Mouse (Mus musculus) G1E (cell line): ENCODE measurements around the gene Mthfr. TPM values are rescaled to one million over a fixed set of nuclear protein-coding genes. Genes with fewer than 3 reads are reported as not detected.

ENCODE experiments used
- ATAC-seq: 2 replicates; pipeline ENCODE4 v1.8.0; 2016; ENCODE audit warnings: mild to moderate bottlenecking; ENCODE audit not compliant: insufficient number of reproducible peaks, poor library complexity, low FRiP score, severe bottlenecking; ENCODE audit errors: extremely low read depth
- DNase-seq: peaks from one replicate; pipeline ENCODE4 v3.0.0; 2012; ENCODE audit warnings: low spot score
- H3K27me3 ChIP-seq: 2 replicates; pipeline ENCODE4 v1.6.1; 2012; ENCODE audit warnings: mild to moderate bottlenecking, low read length, inconsistent platforms; ENCODE audit not compliant: insufficient read depth
- H3K36me3 ChIP-seq: replicated peaks from 2 replicates; pipeline ENCODE3; 2012; ENCODE audit warnings: mild to moderate bottlenecking, inconsistent platforms
- H3K4me1 ChIP-seq: 2 replicates; pipeline ENCODE4 v1.6.1; 2012; ENCODE audit warnings: low read depth, low read length, inconsistent platforms, mixed read lengths; ENCODE audit not compliant: insufficient read depth
- H3K4me3 ChIP-seq: 2 replicates; pipeline ENCODE4 v1.5.1; 2012; ENCODE audit warnings: low read depth, mild to moderate bottlenecking, inconsistent platforms, low read length, moderate library complexity, mixed read lengths
- H3K9me3 ChIP-seq: replicated peaks from 2 replicates; pipeline ENCODE4 v1.6.1; 2012; ENCODE audit warnings: inconsistent platforms
- CTCF ChIP-seq: IDR thresholded peaks from 2 replicates; pipeline ENCODE4 v1.5.1; 2012; ENCODE audit warnings: low read depth, low read length, inconsistent platforms, mixed read lengths
- GATA1 ChIP-seq: IDR thresholded peaks from 2 replicates; pipeline ENCODE4 v1.6.1; 2012; ENCODE audit warnings: borderline replicate concordance, low read length, inconsistent platforms, mixed read lengths
- GATA2 ChIP-seq: IDR thresholded peaks from 2 replicates; pipeline ENCODE4 v1.6.1; 2012; ENCODE audit warnings: low read depth, low read length, inconsistent platforms, borderline replicate concordance
- POLR2AphosphoS5 ChIP-seq: IDR thresholded peaks from 2 replicates; pipeline ENCODE4 v1.6.1; 2012; ENCODE audit warnings: low read depth, low read length, inconsistent platforms; ENCODE audit not compliant: insufficient replicate concordance
- TAL1 ChIP-seq: conservative IDR thresholded peaks from 2 replicates; pipeline ENCODE4 v1.6.1; 2012; ENCODE audit warnings: low read depth, low read length, inconsistent platforms, mixed read lengths
- polyA plus RNA-seq: library from polyadenylated mRNA; stranded (reverse); fragments of >175 nt; gene quantifications from 2 replicates; pipeline ENCODE4 v1.2.3, GENCODE M21; 2012
- total RNA-seq, 2 experiments: library from RNA; stranded (forward) in 1 of 2; stranded (reverse) in 1 of 2; fragments of 200-1000 nt in 1 of 2; fragments of >200 nt in 1 of 2; fragmentation: Nextera tagmentation in 1 of 2; gene quantifications; 2 replicates each; pipeline ENCODE4 v1.2.3; 2014 to 2017

Gene Mthfr
- total and polyA plus RNA-seq, 3 experiments, result 7.3 to 12.5 (median 9.2) TPM

DNA sequence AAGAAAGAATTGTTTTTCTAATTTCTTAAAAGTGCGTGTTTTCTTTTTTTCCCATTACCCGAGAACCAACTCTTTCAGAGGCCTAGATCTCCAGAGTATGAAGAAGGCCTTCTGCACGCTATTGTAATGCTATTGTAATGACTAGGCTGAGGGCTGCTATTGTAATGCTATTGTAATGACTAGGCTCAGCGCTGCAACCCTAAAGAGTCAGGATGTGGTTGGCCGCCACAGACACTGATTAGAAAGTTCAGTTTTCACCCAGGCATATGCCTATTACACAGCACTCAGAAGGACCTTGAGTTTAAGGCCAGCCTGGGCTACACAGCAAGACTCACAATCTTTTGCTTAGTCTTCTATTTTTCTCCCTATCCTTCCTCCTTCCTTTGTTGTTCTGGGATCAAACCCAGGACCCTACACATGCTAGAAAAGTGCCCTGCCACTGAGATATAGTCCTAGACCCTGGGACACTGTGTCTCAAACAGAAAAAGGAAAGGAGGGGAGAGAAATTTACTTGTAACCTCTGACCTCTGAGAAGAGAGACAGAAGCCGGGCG lies 4.9 kb upstream of the Mthfr start:
- H3K27me3 ChIP-seq, result no peaks in the 10 kb centered on the region
- H3K4me3 ChIP-seq, result no peak overlapping the region
- DNase-seq (no peak), ATAC-seq (no peak)
- peaks cover 12% of the 10 kb centered on the region for H3K4me1 ChIP-seq
- peaks cover 51% of the 10 kb centered on the region for H3K36me3 ChIP-seq
- no peaks in the 10 kb centered on the region for H3K9me3 ChIP-seq
- TF ChIP-seq CTCF, result no peak
- TF ChIP-seq POLR2AphosphoS5, result no peak
- TF ChIP-seq TAL1, result no peak
- TF ChIP-seq GATA1, result no peak
- TF ChIP-seq GATA2, result no peak

GRCm38 (mm10) chr4:148035440-148035839 lies 3.4 kb upstream of the Mthfr start:
- Histone ChIP-seq H3K4me1 (peaks cover 27% of the 10 kb centered on the region), H3K36me3 (peaks cover 41% of the 10 kb centered on the region), H3K4me3 (no peak overlapping the region), H3K9me3 (no peaks in the 10 kb centered on the region), H3K27me3 (no peaks in the 10 kb centered on the region)
- TF ChIP-seq GATA1 (no peak), CTCF (no peak), TAL1 (no peak), GATA2 (no peak), POLR2AphosphoS5 (no peak)
- ATAC-seq, result no peak
- no peak for DNase-seq

- ATAC-seq, result no peak
- Histone ChIP-seq H3K9me3 (no peaks in the 10 kb centered on the region), H3K4me1 (peaks cover 46% of the 10 kb centered on the region), H3K36me3 (peaks cover 39% of the 10 kb centered on the region), H3K27me3 (no peaks in the 10 kb centered on the region), H3K4me3 (peak overlapping the region; percentile 92)
- no peak for DNase-seq
- no peak for TF ChIP-seq TAL1
Measured at GRCm38 (mm10) chr4:148038079-148038599, 738 bp upstream of the Mthfr start.

GRCm38 (mm10) chr4:148039254-148040028 lies 564 bp downstream of the Mthfr start:
- Histone ChIP-seq H3K4me1 (peaks cover 55% of the 10 kb centered on the region), H3K36me3 (peaks cover 44% of the 10 kb centered on the region), H3K9me3 (no peaks in the 10 kb centered on the region), H3K27me3 (no peaks in the 10 kb centered on the region), H3K4me3 (peak overlapping the region; percentile 92)
- no peak for DNase-seq
- ATAC-seq, result no peak
- no peak for TF ChIP-seq CTCF
- TF ChIP-seq GATA1, result no peak
- no peak for TF ChIP-seq GATA2
- TF ChIP-seq TAL1, result no peak
- TF ChIP-seq POLR2AphosphoS5, result no peak

GRCm38 (mm10) chr4:148040029-148040830 lies 1.4 kb downstream of the Mthfr start:
- TF ChIP-seq GATA1, result no peak
- TF ChIP-seq TAL1, result no peak
- TF ChIP-seq GATA2, result no peak
- no peak for TF ChIP-seq POLR2AphosphoS5
- TF ChIP-seq CTCF, result no peak
- Histone ChIP-seq H3K4me3 (peak overlapping the region; percentile 92; the same call in 1 of the 2 replicates), H3K36me3 (peaks cover 43% of the 10 kb centered on the region), H3K9me3 (no peaks in the 10 kb centered on the region), H3K4me1 (peaks cover 62% of the 10 kb centered on the region), H3K27me3 (no peaks in the 10 kb centered on the region)
- ATAC-seq (no peak), DNase-seq (no peak)

DNA sequence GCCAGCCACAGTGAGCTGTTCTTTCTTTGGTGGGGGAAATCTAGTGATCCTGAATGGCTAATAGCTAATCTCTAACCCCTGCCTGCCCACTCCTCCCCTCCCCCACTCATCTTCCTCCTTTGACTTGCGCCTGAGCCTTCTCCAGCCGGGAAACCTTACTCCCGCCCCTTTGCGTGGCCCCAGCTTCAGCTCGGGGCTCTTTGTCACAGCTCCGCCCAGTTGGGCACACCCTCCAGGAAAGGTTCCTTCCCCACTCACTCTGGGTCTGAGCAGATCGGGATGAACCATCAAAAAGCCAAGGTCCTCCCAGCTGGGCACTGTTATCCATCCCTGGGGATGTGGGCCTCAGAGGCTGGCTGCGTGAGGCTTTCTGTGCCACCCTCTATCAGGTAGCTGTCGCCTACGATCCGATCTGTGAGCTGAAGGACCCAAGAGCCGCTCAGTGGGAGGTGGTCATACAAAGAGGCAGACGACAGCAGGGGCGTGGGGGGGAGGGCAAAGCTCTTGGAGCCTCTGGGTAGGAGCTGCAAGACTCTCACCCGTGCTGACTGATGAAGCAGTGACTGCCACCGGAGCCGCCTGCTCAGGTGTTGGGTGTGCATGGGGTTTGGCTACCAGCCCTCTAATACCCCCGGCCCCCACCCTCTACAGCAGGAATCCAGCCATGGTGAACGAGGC lies 2.2 kb downstream of the Mthfr start:
- peak overlapping the region; percentile 66; the same call in 1 of the 2 replicates for H3K4me3 ChIP-seq
- peaks cover 71% of the 10 kb centered on the region for H3K4me1 ChIP-seq
- TF ChIP-seq POLR2AphosphoS5, result no peak
- TF ChIP-seq CTCF, result no peak
- TF ChIP-seq TAL1, result no peak
- TF ChIP-seq GATA2, result no peak
- no peak for TF ChIP-seq GATA1
- no peaks in the 10 kb centered on the region for H3K27me3 ChIP-seq
- peak; percentile 47 for DNase-seq
- H3K9me3 ChIP-seq, result no peaks in the 10 kb centered on the region
- ATAC-seq, result peak; percentile 17; the same call in 1 of the 2 replicates
- H3K36me3 ChIP-seq, result peaks cover 43% of the 10 kb centered on the region
